Mouse (Mus musculus) forebrain, postnatal 0 days (tissue): Measurements from ENCODE around the gene Itpr3. TPM values are rescaled to one million over a fixed set of nuclear protein-coding genes. Genes with fewer than 3 reads are reported as not detected.

Experiments used
- ATAC-seq: fragments of 200-750 bp; cut with Nextera tagmentation; 2 replicates; pipeline ENCODE4 v1.8.0; 2017; ENCODE audit warnings: mild to moderate bottlenecking, moderate library complexity
- DNase-seq: peaks from one replicate; pipeline ENCODE4 v3.0.0-alpha.2; 2015
- H3K27ac ChIP-seq: fragments of 300-500 bp; sonication (generic); 2 replicates; pipeline ENCODE4 v1.5.1; 2014; ENCODE audit warnings: low read depth, mild to moderate bottlenecking, antibody characterized with exemption, low read length, moderate library complexity, mixed read lengths
- H3K27me3 ChIP-seq: fragments of 300-500 bp; sonication (generic); 2 replicates; pipeline ENCODE4 v1.6.1; 2014; ENCODE audit warnings: mild to moderate bottlenecking, low read length, mixed read lengths; ENCODE audit not compliant: insufficient read depth
- H3K36me3 ChIP-seq: fragments of 300-500 bp; sonication (generic); 2 replicates; pipeline ENCODE4 v1.6.1; 2014; ENCODE audit warnings: mild to moderate bottlenecking, moderate library complexity; ENCODE audit not compliant: insufficient read depth
- H3K4me1 ChIP-seq: fragments of 300-500 bp; sonication (generic); 2 replicates; pipeline ENCODE4 v1.6.1; 2014; ENCODE audit warnings: antibody characterized with exemption; ENCODE audit not compliant: insufficient read depth
- H3K4me2 ChIP-seq: fragments of 300-500 bp; sonication (generic); 2 replicates; pipeline ENCODE4 v1.6.1; 2014; ENCODE audit warnings: low read depth, mild to moderate bottlenecking, moderate library complexity
- H3K4me3 ChIP-seq: fragments of 300-500 bp; sonication (generic); 2 replicates; pipeline ENCODE4 v1.5.1; 2014; ENCODE audit warnings: low read depth, low read length, mixed read lengths
- H3K9ac ChIP-seq: fragments of 300-500 bp; sonication (generic); 2 replicates; pipeline ENCODE4 v1.6.1; 2014; ENCODE audit warnings: mild to moderate bottlenecking
- H3K9me3 ChIP-seq: fragments of 300-500 bp; sonication (generic); 2 replicates; pipeline ENCODE4 v1.6.1; 2016; ENCODE audit warnings: low read length
- CTCF ChIP-seq: sonication (generic); IDR thresholded peaks from 2 replicates; pipeline ENCODE4 v1.5.1; 2016; ENCODE audit warnings: antibody characterized with exemption, control low read depth, low read depth
- WGBS: fragments of 180-500 bp; shearing (Covaris S2); extraction: QIAGEN DNeasy Blood & Tissue Kit; methylation state at CpG from one replicate; pipeline ENCODE4 v1.1.7; 2014; 5-methylcytosine and 5-hydroxymethylcytosine counted together
- polyA plus RNA-seq: library from polyadenylated mRNA; unstranded; fragments of >200 nt; fragmentation: Nextera tagmentation; extraction: Ambion mirVana; gene quantifications from 2 replicates; pipeline ENCODE4 v1.2.1, GENCODE M21; 2015
- total RNA-seq: library from RNA; depleted of rRNA; stranded (reverse); fragments of >200 nt; gene quantifications from 2 replicates; pipeline ENCODE4 v1.2.3, GENCODE M21; 2014

Itpr3 gene
- total and polyA plus RNA-seq, 2 experiments from 2014 or later = 0.30 to 2.9 TPM

- H3K9ac ChIP-seq = no peak overlapping the region
- 68% methylated on average over 7 of the region's 7 CpGs for WGBS
- no peak for TF ChIP-seq CTCF
- peaks cover 28% of the 10 kb centered on the region; the same call in 1 of the 2 replicates for H3K36me3 ChIP-seq
- H3K9me3 ChIP-seq = no peaks in the 10 kb centered on the region
- no peaks in the 10 kb centered on the region for H3K27me3 ChIP-seq
- no peak overlapping the region for H3K4me2 ChIP-seq
- ATAC-seq = no peak
- H3K4me1 ChIP-seq = peaks cover 17% of the 10 kb centered on the region; the same call in 1 of the 2 replicates
- no peak overlapping the region for H3K27ac ChIP-seq
- no peak for DNase-seq
- H3K4me3 ChIP-seq = no peak overlapping the region
Measured at GRCm38 (mm10) chr17:27121781-27122180, 64.7 kb downstream of the Itpr3 start.

GRCm38 (mm10) chr17:27122701-27123100 lies 65.6 kb downstream of the Itpr3 start:
- no peak overlapping the region for H3K4me2 ChIP-seq
- WGBS = 74% methylated on average over 11 of the region's 11 CpGs
- H3K4me3 ChIP-seq = no peak overlapping the region
- peaks cover 28% of the 10 kb centered on the region; the same call in 1 of the 2 replicates for H3K36me3 ChIP-seq
- no peak overlapping the region for H3K27ac ChIP-seq
- no peak overlapping the region for H3K9ac ChIP-seq
- H3K27me3 ChIP-seq = no peaks in the 10 kb centered on the region
- TF ChIP-seq CTCF = no peak
- DNase-seq (no peak), ATAC-seq (no peak)
- peaks cover 17% of the 10 kb centered on the region; the same call in 1 of the 2 replicates for H3K4me1 ChIP-seq
- H3K9me3 ChIP-seq = no peaks in the 10 kb centered on the region

DNA sequence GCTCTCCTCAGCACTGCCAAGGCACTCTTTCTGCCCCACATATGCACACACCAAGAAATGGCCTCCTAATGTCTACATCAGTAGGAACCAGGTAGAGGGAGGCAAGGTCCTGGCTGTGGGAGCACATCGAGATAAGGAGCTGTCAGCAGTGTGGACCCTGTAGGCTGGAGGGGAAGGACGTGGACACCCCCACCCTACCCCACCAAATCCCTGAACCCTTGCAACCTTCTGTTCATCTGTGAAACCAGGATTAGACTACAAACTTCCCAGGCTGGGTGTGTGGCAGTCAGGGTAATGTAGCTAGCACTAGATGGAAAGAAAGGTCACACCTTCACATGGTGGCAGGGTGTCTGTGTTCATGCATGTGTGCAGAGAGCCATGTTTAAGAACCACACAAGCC lies 66.0 kb downstream of the Itpr3 start:
- ATAC-seq (no peak), DNase-seq (no peak)
- no peak for TF ChIP-seq CTCF
- WGBS = 95% methylated on average over 2 of the region's 2 CpGs
- no peak overlapping the region for H3K4me3 ChIP-seq
- no peaks in the 10 kb centered on the region for H3K27me3 ChIP-seq
- H3K4me2 ChIP-seq = no peak overlapping the region
- peaks cover 17% of the 10 kb centered on the region; the same call in 1 of the 2 replicates for H3K4me1 ChIP-seq
- H3K36me3 ChIP-seq = peaks cover 28% of the 10 kb centered on the region; the same call in 1 of the 2 replicates
- no peaks in the 10 kb centered on the region for H3K9me3 ChIP-seq
- H3K9ac ChIP-seq = no peak overlapping the region
- H3K27ac ChIP-seq = no peak overlapping the region

- Histone ChIP-seq H3K27me3 (no peaks in the 10 kb centered on the region), H3K4me3 (no peak overlapping the region), H3K9me3 (no peaks in the 10 kb centered on the region), H3K9ac (no peak overlapping the region), H3K4me2 (no peak overlapping the region), H3K4me1 (peaks cover 14% of the 10 kb centered on the region; the same call in 1 of the 2 replicates), H3K36me3 (peaks cover 28% of the 10 kb centered on the region; the same call in 1 of the 2 replicates), H3K27ac (no peak overlapping the region)
- DNase-seq (no peak), ATAC-seq (no peak)
- 88% methylated on average over 7 of the region's 7 CpGs for WGBS
- no peak for TF ChIP-seq CTCF
Measured at GRCm38 (mm10) chr17:27123813-27124375, 66.8 kb downstream of the Itpr3 start.

GRCm38 (mm10) chr17:27125185-27125584 lies 68.1 kb downstream of the Itpr3 start:
- Histone ChIP-seq H3K4me1 (peaks cover 12% of the 10 kb centered on the region; the same call in 1 of the 2 replicates), H3K36me3 (peaks cover 28% of the 10 kb centered on the region; the same call in 1 of the 2 replicates), H3K9me3 (no peaks in the 10 kb centered on the region), H3K9ac (no peak overlapping the region), H3K27me3 (no peaks in the 10 kb centered on the region), H3K4me3 (no peak overlapping the region), H3K4me2 (no peak overlapping the region), H3K27ac (no peak overlapping the region)
- TF ChIP-seq CTCF = peak; percentile 82
- no peak for ATAC-seq
- WGBS = 30% methylated on average over 12 of the region's 12 CpGs
- DNase-seq = no peak

GRCm38 (mm10) chr17:27125669-27126202 lies 68.6 kb downstream of the Itpr3 start:
- H3K4me3 ChIP-seq = no peak overlapping the region
- H3K36me3 ChIP-seq = peaks cover 28% of the 10 kb centered on the region; the same call in 1 of the 2 replicates
- DNase-seq (no peak), ATAC-seq (no peak)
- peaks cover 7% of the 10 kb centered on the region; the same call in 1 of the 2 replicates for H3K4me1 ChIP-seq
- H3K27me3 ChIP-seq = no peaks in the 10 kb centered on the region
- TF ChIP-seq CTCF = no peak
- no peak overlapping the region for H3K27ac ChIP-seq
- H3K9ac ChIP-seq = no peak overlapping the region
- WGBS = 78% methylated on average over 11 of the region's 11 CpGs
- no peaks in the 10 kb centered on the region for H3K9me3 ChIP-seq
- H3K4me2 ChIP-seq = no peak overlapping the region

DNA sequence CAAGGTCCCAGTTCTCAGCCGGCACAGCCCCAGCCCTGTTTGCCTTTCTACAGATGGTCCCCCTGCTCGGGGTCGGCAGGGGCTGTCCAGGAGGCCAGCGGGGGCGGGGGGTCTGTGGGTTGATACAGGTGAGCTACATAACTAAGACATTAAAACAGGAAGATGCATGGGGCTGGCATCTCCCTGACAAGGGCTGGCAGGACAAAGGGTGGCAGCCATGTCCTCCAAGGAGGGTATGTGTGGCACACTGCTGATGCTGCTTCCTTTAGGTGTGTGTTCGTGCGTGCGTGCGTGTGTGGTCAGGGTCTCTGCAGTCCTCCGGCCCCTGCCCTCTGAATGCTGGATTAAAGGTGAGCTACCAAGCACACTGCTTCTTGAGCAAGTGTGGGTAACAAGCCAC lies 69.9 kb downstream of the Itpr3 start:
- no peak overlapping the region for H3K9ac ChIP-seq
- no peak for DNase-seq
- H3K9me3 ChIP-seq = no peaks in the 10 kb centered on the region
- H3K36me3 ChIP-seq = peaks cover 22% of the 10 kb centered on the region; the same call in 1 of the 2 replicates
- no peak overlapping the region for H3K4me2 ChIP-seq
- no peak for TF ChIP-seq CTCF
- no peak overlapping the region for H3K4me3 ChIP-seq
- 85% methylated on average over 10 of the region's 10 CpGs for WGBS
- no peak for ATAC-seq
- no peaks in the 10 kb centered on the region for H3K27me3 ChIP-seq
- 0 out of 2 replicates have a peak, but pooled peaks cover 3% of the 10 kb centered on the region for H3K4me1 ChIP-seq
- H3K27ac ChIP-seq = no peak overlapping the region
